18 mouse cellular contexts compared by ENCODE assay signal in genomic region chr15:92993538-92994190, GRCm38 (mm10).
DNase-seq lines count a peak whose midpoint lies in the region; ATAC-seq and TF ChIP-seq lines count a peak whose summit lies in the region.
"Had no signal": no experiment of that assay in that cellular context is flagged by ENCODE, and none has a peak within 500 bp of the region (broad histone marks: within the 10 kb centered on the region; RNA-seq: fewer than 3 reads in every experiment).

No protein-coding gene starts in this region.

- no peak overlapping the region for H3K4me3 ChIP-seq in embryonic facial prominence, embryonic 14.5 days (ENCODE audit: low read depth, low read length)
- no peak overlapping the region for H3K4me3 ChIP-seq in embryonic facial prominence, embryonic 10.5 days
- H3K4me3 ChIP-seq in hindbrain, embryonic 16.5 days (ENCODE audit: low read length), result no peak overlapping the region
- H3K4me3 ChIP-seq in hindbrain, embryonic 14.5 days (replicated peaks; ENCODE audit: low read length), result no peak overlapping the region
- no peak overlapping the region; the same call in 1 of the 2 replicates for H3K4me3 ChIP-seq in lung, embryonic 14.5 days (ENCODE audit: low read depth, low read length)
- H3K4me3 ChIP-seq in lung, adult 2 months (replicated peaks; ENCODE audit: extremely low read depth, low read depth, low read length), result no peak overlapping the region
- H3K4me3 ChIP-seq in midbrain, postnatal 0 days (ENCODE audit: low read depth, low read length), result no peak overlapping the region
- H3K4me3 ChIP-seq: embryonic facial prominence, embryonic 12.5 days; gastrocnemius, adult 2 months; heart, embryonic 13.5 days; liver, embryonic 15.5 days; midbrain, embryonic 15.5 days had no signal

- no peak for ATAC-seq in embryonic facial prominence, embryonic 14.5 days (ENCODE audit: low read depth)
- ATAC-seq in hindbrain, embryonic 16.5 days, result peak; percentile 54
- ATAC-seq in hindbrain, embryonic 14.5 days (ENCODE audit: low FRiP score), result no peak
- peak; percentile 42; the same call in 1 of the 2 replicates for ATAC-seq in lung, embryonic 14.5 days (ENCODE audit: insufficient read depth)
- peak; percentile 12 to 37; a peak in 2 of 4 replicates for ATAC-seq in hematopoietic stem cell, adult 5-6 weeks (replicated peaks in 1 of 2; ENCODE audit: insufficient read depth in 1 of 2, low FRiP score in 2 of 2, low TSS enrichment in 1 of 2, low read depth in 1 of 2, poor library complexity in 2 of 2, severe bottlenecking in 2 of 2)
- no peak for ATAC-seq in midbrain, postnatal 0 days (ENCODE audit: low FRiP score)
- ATAC-seq: CD4-positive, CD25-positive, alpha-beta regulatory T cell, adult 4 months had no signal

- no peak for TF ChIP-seq POLR2A in lung, adult 2 months (IDR thresholded peaks at IDR 0.05; ENCODE audit: borderline replicate concordance, extremely low read depth, low read depth, low read length)

- no peak for DNase-seq in embryonic facial prominence, embryonic 14.5 days (ENCODE audit: low spot score)
- no peak for DNase-seq in embryonic facial prominence, embryonic 10.5 days (ENCODE audit: low spot score)
- DNase-seq in hindbrain, embryonic 14.5 days (ENCODE audit: low spot score), result no peak
- no peak for DNase-seq in lung, embryonic 14.5 days
- no peak for DNase-seq in lung, adult 2 months
- no peak for DNase-seq in midbrain, postnatal 0 days (ENCODE audit: low spot score)
- DNase-seq: cerebellum, adult 8-10 months; gastrocnemius, adult 2 months; right cerebral cortex, postnatal 25 days; thymus, postnatal 36 days had no signal

- 0 out of 2 replicates have a peak, but pooled peaks cover 5% of the 10 kb centered on the region for H3K4me1 ChIP-seq in embryonic facial prominence, embryonic 14.5 days (ENCODE audit: control insufficient read depth, insufficient read depth, low read length)
- no peaks in the 10 kb centered on the region for H3K4me1 ChIP-seq in embryonic facial prominence, embryonic 10.5 days
- no peaks in the 10 kb centered on the region for H3K4me1 ChIP-seq in hindbrain, embryonic 16.5 days (ENCODE audit: control insufficient read depth, insufficient read depth, low read depth, low read length)
- no peaks in the 10 kb centered on the region; the same call in 1 of the 2 replicates for H3K4me1 ChIP-seq in hindbrain, embryonic 14.5 days (replicated peaks; ENCODE audit: control insufficient read depth, insufficient read depth, low read length)
- no peaks in the 10 kb centered on the region for H3K4me1 ChIP-seq in lung, embryonic 14.5 days (ENCODE audit: insufficient read depth)
- H3K4me1 ChIP-seq in lung, adult 2 months (ENCODE audit: control insufficient read depth, insufficient read depth, low read length), result no peaks in the 10 kb centered on the region
- H3K4me1 ChIP-seq in midbrain, postnatal 0 days (ENCODE audit: insufficient read depth, low read length), result no peaks in the 10 kb centered on the region
- H3K4me1 ChIP-seq: embryonic facial prominence, embryonic 12.5 days; liver, embryonic 15.5 days; midbrain, embryonic 15.5 days had no signal

- WGBS in embryonic facial prominence, embryonic 14.5 days, result 56% methylated on average over 6 of the region's 6 CpGs
- 81% methylated on average over 6 of the region's 6 CpGs for WGBS in embryonic facial prominence, embryonic 10.5 days
- WGBS in hindbrain, embryonic 16.5 days, result 48% methylated on average over 6 of the region's 6 CpGs
- WGBS in hindbrain, embryonic 14.5 days, result 62% methylated on average over 6 of the region's 6 CpGs
- 49% methylated on average over 6 of the region's 6 CpGs for WGBS in lung, embryonic 14.5 days
- WGBS in lung, adult 2 months, result 53% methylated on average over 6 of the region's 6 CpGs
- WGBS in midbrain, postnatal 0 days, result 53% methylated on average over 6 of the region's 6 CpGs

- H3K9ac ChIP-seq in embryonic facial prominence, embryonic 14.5 days (ENCODE audit: low read depth, low read length), result no peak overlapping the region
- no peak overlapping the region for H3K9ac ChIP-seq in hindbrain, embryonic 16.5 days (ENCODE audit: low read depth, low read length)
- no peak overlapping the region for H3K9ac ChIP-seq in hindbrain, embryonic 14.5 days
- no peak overlapping the region for H3K9ac ChIP-seq in lung, embryonic 14.5 days
- no peak overlapping the region for H3K9ac ChIP-seq in midbrain, postnatal 0 days (replicated peaks; ENCODE audit: low read length, poor library complexity, severe bottlenecking)
- H3K9ac ChIP-seq: embryonic facial prominence, embryonic 12.5 days; heart, embryonic 13.5 days; liver, embryonic 15.5 days; midbrain, embryonic 15.5 days had no signal

- no peaks in the 10 kb centered on the region for H3K27me3 ChIP-seq in embryonic facial prominence, embryonic 14.5 days (replicated peaks; ENCODE audit: control insufficient read depth, insufficient read depth, low read length)
- peaks cover 3% of the 10 kb centered on the region; the same call in 1 of the 2 replicates for H3K27me3 ChIP-seq in embryonic facial prominence, embryonic 10.5 days (replicated peaks; ENCODE audit: low read depth, poor library complexity, severe bottlenecking)
- no peaks in the 10 kb centered on the region for H3K27me3 ChIP-seq in hindbrain, embryonic 16.5 days (replicated peaks; ENCODE audit: control insufficient read depth, insufficient read depth, low read length)
- no peaks in the 10 kb centered on the region for H3K27me3 ChIP-seq in hindbrain, embryonic 14.5 days (ENCODE audit: control insufficient read depth, insufficient read depth, low read length)
- no peaks in the 10 kb centered on the region for H3K27me3 ChIP-seq in lung, embryonic 14.5 days (ENCODE audit: insufficient read depth, low read length)
- H3K27me3 ChIP-seq in midbrain, postnatal 0 days (ENCODE audit: insufficient read depth, low read length), result no peaks in the 10 kb centered on the region
- H3K27me3 ChIP-seq: embryonic facial prominence, embryonic 12.5 days; heart, embryonic 13.5 days; liver, embryonic 15.5 days; midbrain, embryonic 15.5 days had no signal

- H3K27ac ChIP-seq in embryonic facial prominence, embryonic 14.5 days (replicated peaks; ENCODE audit: low read depth, low read length), result no peak overlapping the region
- H3K27ac ChIP-seq in embryonic facial prominence, embryonic 10.5 days (replicated peaks), result no peak overlapping the region
- peak overlapping the region; percentile 3; the same call in 1 of the 2 replicates for H3K27ac ChIP-seq in hindbrain, embryonic 16.5 days (ENCODE audit: low read depth, low read length)
- no peak overlapping the region for H3K27ac ChIP-seq in hindbrain, embryonic 14.5 days
- H3K27ac ChIP-seq in lung, embryonic 14.5 days (ENCODE audit: low read depth), result 0 out of 2 replicates have a peak overlapping the region, but pooled peaks have one; percentile 8
- no peak overlapping the region for H3K27ac ChIP-seq in midbrain, postnatal 0 days (ENCODE audit: low read depth, low read length)
- H3K27ac ChIP-seq: embryonic facial prominence, embryonic 12.5 days; gastrocnemius, adult 2 months; heart, embryonic 13.5 days; liver, embryonic 15.5 days; midbrain, embryonic 15.5 days had no signal

- no peaks in the 10 kb centered on the region for H3K36me3 ChIP-seq in embryonic facial prominence, embryonic 14.5 days (ENCODE audit: control insufficient read depth, insufficient read depth, low read length)
- no peaks in the 10 kb centered on the region for H3K36me3 ChIP-seq in embryonic facial prominence, embryonic 10.5 days (replicated peaks)
- no peaks in the 10 kb centered on the region for H3K36me3 ChIP-seq in hindbrain, embryonic 16.5 days (ENCODE audit: control insufficient read depth, insufficient read depth, low read length)
- H3K36me3 ChIP-seq in hindbrain, embryonic 14.5 days (replicated peaks; ENCODE audit: control insufficient read depth, insufficient read depth), result no peaks in the 10 kb centered on the region
- no peaks in the 10 kb centered on the region for H3K36me3 ChIP-seq in lung, embryonic 14.5 days (ENCODE audit: insufficient read depth)
- no peaks in the 10 kb centered on the region for H3K36me3 ChIP-seq in midbrain, postnatal 0 days (ENCODE audit: insufficient read depth, low read length)
- H3K36me3 ChIP-seq: embryonic facial prominence, embryonic 12.5 days; G1E; heart, embryonic 13.5 days; liver, embryonic 15.5 days; midbrain, embryonic 15.5 days had no signal

- TF ChIP-seq CTCF in lung, embryonic 14.5 days (IDR thresholded peaks at IDR 0.05; ENCODE audit: low read depth), result no peak
- no peak for TF ChIP-seq CTCF in lung, adult 2 months (IDR thresholded peaks at IDR 0.05; ENCODE audit: insufficient read depth, low read length)
- no peak for TF ChIP-seq CTCF in midbrain, postnatal 0 days (IDR thresholded peaks at IDR 0.05)

- H3K4me2 ChIP-seq in embryonic facial prominence, embryonic 14.5 days (ENCODE audit: low read depth, low read length), result peak overlapping the region; percentile 10; the same call in 1 of the 2 replicates
- H3K4me2 ChIP-seq in hindbrain, embryonic 16.5 days (ENCODE audit: low read length), result no peak overlapping the region
- no peak overlapping the region for H3K4me2 ChIP-seq in hindbrain, embryonic 14.5 days (replicated peaks)
- peak overlapping the region; percentile 43 for H3K4me2 ChIP-seq in lung, embryonic 14.5 days
- H3K4me2 ChIP-seq in midbrain, postnatal 0 days (ENCODE audit: low read depth, low read length, poor library complexity, severe bottlenecking), result no peak overlapping the region
- H3K4me2 ChIP-seq: embryonic facial prominence, embryonic 12.5 days; heart, embryonic 13.5 days; liver, embryonic 15.5 days; midbrain, embryonic 15.5 days had no signal

- no peaks in the 10 kb centered on the region for H3K9me3 ChIP-seq in embryonic facial prominence, embryonic 14.5 days (ENCODE audit: control insufficient read depth, low read length)
- no peaks in the 10 kb centered on the region for H3K9me3 ChIP-seq in embryonic facial prominence, embryonic 10.5 days
- no peaks in the 10 kb centered on the region for H3K9me3 ChIP-seq in hindbrain, embryonic 16.5 days (ENCODE audit: control insufficient read depth, low read length)
- no peaks in the 10 kb centered on the region for H3K9me3 ChIP-seq in hindbrain, embryonic 14.5 days (ENCODE audit: control insufficient read depth, low read length)
- H3K9me3 ChIP-seq in lung, embryonic 14.5 days (ENCODE audit: low read depth, low read length), result no peaks in the 10 kb centered on the region
- no peaks in the 10 kb centered on the region for H3K9me3 ChIP-seq in midbrain, postnatal 0 days (ENCODE audit: low read length)
- H3K9me3 ChIP-seq: embryonic facial prominence, embryonic 12.5 days; heart, embryonic 13.5 days; liver, embryonic 15.5 days; midbrain, embryonic 15.5 days had no signal

Comparison
In these comparisons a context has a peak if more than half of its experiments do, and no peak if none do; other contexts are left out.
1. ATAC-seq: peak in hindbrain, embryonic 16.5 days (single experiment), lung, embryonic 14.5 days (single experiment) and hematopoietic stem cell, adult 5-6 weeks (2 of 2); none in embryonic facial prominence, embryonic 14.5 days (single experiment), hindbrain, embryonic 14.5 days (single experiment) and midbrain, postnatal 0 days (single experiment).
2. H3K27ac ChIP-seq: peak in hindbrain, embryonic 16.5 days (single experiment) and lung, embryonic 14.5 days (single experiment); none in embryonic facial prominence, embryonic 14.5 days (single experiment), embryonic facial prominence, embryonic 10.5 days (single experiment), hindbrain, embryonic 14.5 days (single experiment) and midbrain, postnatal 0 days (single experiment).
3. H3K4me2 ChIP-seq: peak in embryonic facial prominence, embryonic 14.5 days (single experiment) and lung, embryonic 14.5 days (single experiment); none in hindbrain, embryonic 16.5 days (single experiment), hindbrain, embryonic 14.5 days (single experiment) and midbrain, postnatal 0 days (single experiment).